Mouse (Mus musculus) forebrain, embryonic 10.5 days (tissue): Measurements from ENCODE around the gene Rpn1. TPM values are rescaled to one million over a fixed set of nuclear protein-coding genes. Genes with fewer than 3 reads are reported as not detected.

Experiments
- DNase-seq: peaks from one replicate; pipeline ENCODE4 v3.0.0-alpha.2; 2017; ENCODE audit warnings: low spot score; ENCODE audit errors: extremely low spot score
- H3K27ac ChIP-seq: fragments of 300-500 bp; sonication (generic); 2 replicates; pipeline ENCODE4 v1.5.1; 2016; ENCODE audit warnings: mild to moderate bottlenecking
- H3K27me3 ChIP-seq: fragments of 300-500 bp; sonication (generic); 2 replicates; pipeline ENCODE4 v1.6.1; 2016; ENCODE audit warnings: mild to moderate bottlenecking; ENCODE audit not compliant: poor library complexity, severe bottlenecking
- H3K36me3 ChIP-seq: fragments of 300-500 bp; sonication (generic); replicated peaks from 2 replicates; pipeline ENCODE4 v1.6.1; 2016; ENCODE audit warnings: mild to moderate bottlenecking, moderate library complexity
- H3K4me1 ChIP-seq: fragments of 300-500 bp; sonication (generic); 2 replicates; pipeline ENCODE4 v1.6.1; 2016
- H3K4me3 ChIP-seq: fragments of 300-500 bp; sonication (generic); 2 replicates; pipeline ENCODE4 v1.5.1; 2016; ENCODE audit warnings: mild to moderate bottlenecking, moderate library complexity
- H3K9me3 ChIP-seq: fragments of 300-500 bp; sonication (generic); 2 replicates; pipeline ENCODE4 v1.6.1; 2016; ENCODE audit warnings: mild to moderate bottlenecking, moderate library complexity
- WGBS: fragments of 180-500 bp; shearing (Covaris S2); methylation state at CpG from one replicate; pipeline ENCODE4 v1.1.7; 2016; 5-methylcytosine and 5-hydroxymethylcytosine counted together
- polyA plus RNA-seq: library from polyadenylated mRNA; unstranded; fragments of >200 nt; fragmentation: Nextera tagmentation; extraction: Ambion mirVana; gene quantifications from 2 replicates; pipeline ENCODE4 v1.2.1, GENCODE M21; 2016

Rpn1 gene
- 301 and 303 TPM in 2 replicates for polyA plus RNA-seq

- H3K27ac ChIP-seq, result peak within 1 kb of the TSS; percentile 95
- under 1% methylated on average over 71 of the region's 71 CpGs for WGBS
- H3K4me1 ChIP-seq, result peaks cover 28% of the 10 kb centered on the region
- H3K4me3 ChIP-seq, result peak within 1 kb of the TSS; percentile 100
- peak; percentile 98 for DNase-seq
- H3K36me3 ChIP-seq, result peaks cover 25% of the 10 kb centered on the region
- peaks cover 18% of the 10 kb centered on the region for H3K27me3 ChIP-seq
- H3K9me3 ChIP-seq, result no peaks in the 10 kb centered on the region
Observed at GRCm38 (mm10) chr6:88084278-88085151, at the start of gene Rpn1. Gene Rpn1, plus strand, starts transcription at chr6:88084482.

- no peak for DNase-seq
- peaks cover 57% of the 10 kb centered on the region for H3K36me3 ChIP-seq
- no peak overlapping the region for H3K27ac ChIP-seq
- 97% methylated on average over 4 of the region's 4 CpGs for WGBS
- no peak overlapping the region for H3K4me3 ChIP-seq
- H3K4me1 ChIP-seq, result peaks cover 3% of the 10 kb centered on the region
- H3K9me3 ChIP-seq, result no peaks in the 10 kb centered on the region
- H3K27me3 ChIP-seq, result no peaks in the 10 kb centered on the region
Observed at GRCm38 (mm10) chr6:88037471-88038045, 46.7 kb upstream of the Rpn1 start.

- DNase-seq, result no peak
- WGBS, result 95% methylated on average over 4 of the region's 4 CpGs
- Histone ChIP-seq H3K27ac (no peak overlapping the region), H3K27me3 (no peaks in the 10 kb centered on the region), H3K9me3 (no peaks in the 10 kb centered on the region), H3K36me3 (peaks cover 55% of the 10 kb centered on the region), H3K4me1 (peaks cover 21% of the 10 kb centered on the region), H3K4me3 (no peak overlapping the region)
Observed at GRCm38 (mm10) chr6:88039426-88039825, 44.9 kb upstream of the Rpn1 start.

- Histone ChIP-seq H3K27me3 (no peaks in the 10 kb centered on the region), H3K9me3 (no peaks in the 10 kb centered on the region), H3K36me3 (peaks cover 37% of the 10 kb centered on the region), H3K27ac (no peak overlapping the region), H3K4me3 (no peak overlapping the region), H3K4me1 (peaks cover 27% of the 10 kb centered on the region)
- no peak for DNase-seq
- WGBS, result 88% methylated on average over 4 of the region's 4 CpGs
Observed at GRCm38 (mm10) chr6:88041221-88041620, 43.1 kb upstream of the Rpn1 start.

- Histone ChIP-seq H3K27ac (no peak overlapping the region), H3K27me3 (peaks cover 8% of the 10 kb centered on the region), H3K9me3 (no peaks in the 10 kb centered on the region), H3K4me3 (no peak overlapping the region), H3K36me3 (peaks cover 27% of the 10 kb centered on the region), H3K4me1 (peaks cover 27% of the 10 kb centered on the region)
- 99% methylated on average over 3 of the region's 3 CpGs for WGBS
- no peak for DNase-seq
Observed at GRCm38 (mm10) chr6:88042336-88042735, 41.9 kb upstream of the Rpn1 start.

GRCm38 (mm10) chr6:88044234-88044576, 40.1 kb upstream of the Rpn1 start:
- no peak for DNase-seq
- WGBS, result 4% methylated on average over 3 of the region's 3 CpGs
- peak overlapping the region; percentile 94 for H3K27ac ChIP-seq
- H3K36me3 ChIP-seq, result peaks cover 11% of the 10 kb centered on the region
- H3K9me3 ChIP-seq, result no peaks in the 10 kb centered on the region
- peaks cover 20% of the 10 kb centered on the region for H3K27me3 ChIP-seq
- peak overlapping the region; percentile 96 for H3K4me3 ChIP-seq
- peaks cover 27% of the 10 kb centered on the region for H3K4me1 ChIP-seq

GRCm38 (mm10) chr6:88044577-88045405, 39.5 kb upstream of the Rpn1 start, which contains the start of gene Rab7:
Gene Rab7, minus strand, starts transcription at chr6:88045270.
- Histone ChIP-seq H3K36me3 (peaks cover 6% of the 10 kb centered on the region), H3K9me3 (no peaks in the 10 kb centered on the region), H3K4me3 (peak within 1 kb of the TSS; percentile 96), H3K27me3 (peaks cover 25% of the 10 kb centered on the region), H3K27ac (peak within 1 kb of the TSS; percentile 94), H3K4me1 (peaks cover 27% of the 10 kb centered on the region)
- under 1% methylated on average over 82 of the region's 82 CpGs for WGBS
- DNase-seq, result peak; percentile 93

- peak overlapping the region; percentile 96 for H3K4me3 ChIP-seq
- H3K27ac ChIP-seq, result peak overlapping the region; percentile 94
- 36% methylated on average over 3 of the region's 3 CpGs for WGBS
- no peak for DNase-seq
- peaks cover under 1% of the 10 kb centered on the region; the same call in 1 of the 2 replicates for H3K36me3 ChIP-seq
- H3K9me3 ChIP-seq, result no peaks in the 10 kb centered on the region
- peaks cover 27% of the 10 kb centered on the region for H3K4me1 ChIP-seq
- peaks cover 25% of the 10 kb centered on the region for H3K27me3 ChIP-seq
Observed at GRCm38 (mm10) chr6:88045406-88045766, 38.9 kb upstream of the Rpn1 start.

GRCm38 (mm10) chr6:88047853-88048252, 36.4 kb upstream of the Rpn1 start:
- Histone ChIP-seq H3K36me3 (no peaks in the 10 kb centered on the region), H3K9me3 (no peaks in the 10 kb centered on the region), H3K4me3 (no peak overlapping the region), H3K4me1 (peaks cover 21% of the 10 kb centered on the region), H3K27me3 (peaks cover 36% of the 10 kb centered on the region), H3K27ac (no peak overlapping the region)
- DNase-seq, result no peak
- 85% methylated on average over 5 of the region's 5 CpGs for WGBS

- Histone ChIP-seq H3K4me3 (no peak overlapping the region), H3K27me3 (peaks cover 37% of the 10 kb centered on the region), H3K36me3 (no peaks in the 10 kb centered on the region), H3K9me3 (no peaks in the 10 kb centered on the region), H3K27ac (no peak overlapping the region), H3K4me1 (peaks cover 10% of the 10 kb centered on the region)
- WGBS, result 84% methylated on average over 6 of the region's 6 CpGs
- no peak for DNase-seq
Observed at GRCm38 (mm10) chr6:88049008-88049407, 35.3 kb upstream of the Rpn1 start.

GRCm38 (mm10) chr6:88051206-88051605, 33.1 kb upstream of the Rpn1 start:
- no peaks in the 10 kb centered on the region for H3K36me3 ChIP-seq
- H3K4me3 ChIP-seq, result no peak overlapping the region
- no peak for DNase-seq
- no peaks in the 10 kb centered on the region for H3K4me1 ChIP-seq
- no peak overlapping the region for H3K27ac ChIP-seq
- no peaks in the 10 kb centered on the region for H3K9me3 ChIP-seq
- 86% methylated on average over 5 of the region's 5 CpGs for WGBS
- H3K27me3 ChIP-seq, result peaks cover 37% of the 10 kb centered on the region

GRCm38 (mm10) chr6:88053228-88054080, 30.8 kb upstream of the Rpn1 start:
- DNase-seq, result no peak
- no peak overlapping the region for H3K4me3 ChIP-seq
- H3K9me3 ChIP-seq, result no peaks in the 10 kb centered on the region
- no peaks in the 10 kb centered on the region for H3K4me1 ChIP-seq
- 79% methylated on average over 11 of the region's 11 CpGs for WGBS
- peaks cover 19% of the 10 kb centered on the region for H3K27me3 ChIP-seq
- no peaks in the 10 kb centered on the region for H3K36me3 ChIP-seq
- H3K27ac ChIP-seq, result no peak overlapping the region
